Mouse (Mus musculus): ENCODE results near the gene Fads1. TPM values are rescaled to one million over a fixed set of nuclear protein-coding genes. Genes with fewer than 3 reads are reported as not detected.
A peak's percentile ranks its signal among the peaks of the same experiment; 100 is the strongest.

The Fads1 gene
- polyA plus RNA-seq, 1 experiment from 2014 or later: 148 TPM

- Histone ChIP-seq H3K27me3 (no peaks in the 10 kb centered on the region), H3K4me1 (peaks cover 36% of the 10 kb centered on the region), H3K27ac (peak overlapping the region; percentile 14; the same call in 1 of the 2 replicates), H3K36me3 (ENCODE audit: poor library complexity, severe bottlenecking) (peaks cover 23% of the 10 kb centered on the region), H3K4me3 (peak overlapping the region; percentile 93), H3K4me2 (peak overlapping the region; percentile 76), H3K9me3 (replicated peaks) (no peaks in the 10 kb centered on the region), H3K9ac (peak overlapping the region; percentile 40; the same call in 1 of the 2 replicates)
- 35% methylated on average over 7 of the region's 7 CpGs for WGBS
- ATAC-seq: no peak
Measured at GRCm38 (mm10) chr19:10182142-10182541, 546 bp upstream of the Fads1 start.

- peak overlapping the region; percentile 76 for H3K4me2 ChIP-seq
- H3K27ac ChIP-seq: peak overlapping the region; percentile 97
- no peaks in the 10 kb centered on the region for H3K9me3 ChIP-seq (replicated peaks)
- peak overlapping the region; percentile 93 for H3K4me3 ChIP-seq
- under 1% methylated on average over 35 of the region's 35 CpGs for WGBS
- peak; percentile 73 for ATAC-seq
- peaks cover 36% of the 10 kb centered on the region for H3K36me3 ChIP-seq (ENCODE audit: poor library complexity, severe bottlenecking)
- H3K27me3 ChIP-seq: no peaks in the 10 kb centered on the region
- H3K4me1 ChIP-seq: peaks cover 49% of the 10 kb centered on the region
- peak overlapping the region; percentile 96 for H3K9ac ChIP-seq
Measured at GRCm38 (mm10) chr19:10183299-10183983, 753 bp downstream of the Fads1 start.

- Histone ChIP-seq H3K9ac (peak overlapping the region; percentile 96), H3K4me2 (peak overlapping the region; percentile 76), H3K4me3 (peak overlapping the region; percentile 93), H3K9me3 (replicated peaks) (no peaks in the 10 kb centered on the region), H3K27ac (peak overlapping the region; percentile 97), H3K36me3 (ENCODE audit: poor library complexity, severe bottlenecking) (peaks cover 42% of the 10 kb centered on the region), H3K4me1 (peaks cover 53% of the 10 kb centered on the region), H3K27me3 (no peaks in the 10 kb centered on the region)
- ATAC-seq: 0 out of 2 replicates have a peak, but pooled peaks have one; percentile 16
- 2% methylated on average over 12 of the region's 12 CpGs for WGBS
Measured at GRCm38 (mm10) chr19:10184096-10184495, 1.4 kb downstream of the Fads1 start.

GRCm38 (mm10) chr19:10185876-10186275 is 3.2 kb downstream of the Fads1 start:
- Histone ChIP-seq H3K4me3 (no peak overlapping the region), H3K4me1 (peaks cover 53% of the 10 kb centered on the region), H3K27ac (0 out of 2 replicates have a peak overlapping the region, but pooled peaks have one; percentile 19), H3K4me2 (peak overlapping the region; percentile 17), H3K9me3 (replicated peaks) (no peaks in the 10 kb centered on the region), H3K36me3 (ENCODE audit: poor library complexity, severe bottlenecking) (peaks cover 60% of the 10 kb centered on the region), H3K9ac (peak overlapping the region; percentile 43; the same call in 1 of the 2 replicates), H3K27me3 (no peaks in the 10 kb centered on the region)
- WGBS: 94% methylated on average over 3 of the region's 3 CpGs
- no peak for ATAC-seq

- Histone ChIP-seq H3K9ac (0 out of 2 replicates have a peak overlapping the region, but pooled peaks have one; percentile 9), H3K27ac (peak overlapping the region; percentile 19; the same call in 1 of the 2 replicates), H3K36me3 (ENCODE audit: poor library complexity, severe bottlenecking) (peaks cover 67% of the 10 kb centered on the region), H3K9me3 (replicated peaks) (no peaks in the 10 kb centered on the region), H3K4me3 (no peak overlapping the region), H3K27me3 (no peaks in the 10 kb centered on the region), H3K4me1 (peaks cover 53% of the 10 kb centered on the region), H3K4me2 (no peak overlapping the region)
- no peak for ATAC-seq
- WGBS: 92% methylated on average over 8 of the region's 8 CpGs
Measured at GRCm38 (mm10) chr19:10186569-10186968, 3.9 kb downstream of the Fads1 start.

GRCm38 (mm10) chr19:10188281-10188811 is 5.7 kb downstream of the Fads1 start:
- H3K27ac ChIP-seq: peak overlapping the region; percentile 59
- no peaks in the 10 kb centered on the region for H3K27me3 ChIP-seq
- peak; percentile 54 for ATAC-seq
- peaks cover 84% of the 10 kb centered on the region for H3K36me3 ChIP-seq (ENCODE audit: poor library complexity, severe bottlenecking)
- H3K9ac ChIP-seq: no peak overlapping the region
- no peak overlapping the region for H3K4me3 ChIP-seq
- WGBS: 63% methylated on average over 10 of the region's 10 CpGs
- H3K9me3 ChIP-seq (replicated peaks): no peaks in the 10 kb centered on the region
- H3K4me2 ChIP-seq: no peak overlapping the region
- peaks cover 49% of the 10 kb centered on the region for H3K4me1 ChIP-seq

GRCm38 (mm10) chr19:10189022-10189421 is 6.3 kb downstream of the Fads1 start:
- Histone ChIP-seq H3K9me3 (replicated peaks) (no peaks in the 10 kb centered on the region), H3K4me2 (no peak overlapping the region), H3K4me3 (no peak overlapping the region), H3K36me3 (ENCODE audit: poor library complexity, severe bottlenecking) (peaks cover 90% of the 10 kb centered on the region), H3K27me3 (no peaks in the 10 kb centered on the region), H3K9ac (no peak overlapping the region), H3K4me1 (peaks cover 48% of the 10 kb centered on the region), H3K27ac (peak overlapping the region; percentile 59)
- no peak for ATAC-seq
- WGBS: 94% methylated on average over 6 of the region's 6 CpGs

GRCm38 (mm10) chr19:10189940-10190339 is 7.3 kb downstream of the Fads1 start:
- no peak overlapping the region for H3K4me3 ChIP-seq
- H3K4me1 ChIP-seq: peaks cover 39% of the 10 kb centered on the region
- H3K4me2 ChIP-seq: no peak overlapping the region
- no peaks in the 10 kb centered on the region for H3K9me3 ChIP-seq (replicated peaks)
- no peaks in the 10 kb centered on the region for H3K27me3 ChIP-seq
- H3K9ac ChIP-seq: no peak overlapping the region
- no peak overlapping the region for H3K27ac ChIP-seq
- WGBS: 92% methylated on average over 8 of the region's 8 CpGs
- H3K36me3 ChIP-seq (ENCODE audit: poor library complexity, severe bottlenecking): peaks cover 99% of the 10 kb centered on the region
- ATAC-seq: no peak

- Histone ChIP-seq H3K27me3 (no peaks in the 10 kb centered on the region), H3K27ac (no peak overlapping the region), H3K4me2 (no peak overlapping the region), H3K4me1 (peaks cover 30% of the 10 kb centered on the region), H3K36me3 (ENCODE audit: poor library complexity, severe bottlenecking) (peaks cover 99% of the 10 kb centered on the region), H3K4me3 (no peak overlapping the region), H3K9ac (no peak overlapping the region), H3K9me3 (replicated peaks) (no peaks in the 10 kb centered on the region)
- no peak; the same call in 1 of the 2 replicates for ATAC-seq
- 55% methylated on average over 2 of the region's 2 CpGs for WGBS
Measured at GRCm38 (mm10) chr19:10190796-10191195, 8.1 kb downstream of the Fads1 start.

GRCm38 (mm10) chr19:10191326-10191725 is 8.6 kb downstream of the Fads1 start:
- H3K4me2 ChIP-seq: no peak overlapping the region
- H3K4me3 ChIP-seq: no peak overlapping the region
- peaks cover 99% of the 10 kb centered on the region for H3K36me3 ChIP-seq (ENCODE audit: poor library complexity, severe bottlenecking)
- no peak overlapping the region for H3K9ac ChIP-seq
- H3K27ac ChIP-seq: no peak overlapping the region
- no peaks in the 10 kb centered on the region for H3K9me3 ChIP-seq (replicated peaks)
- H3K4me1 ChIP-seq: peaks cover 25% of the 10 kb centered on the region
- ATAC-seq: no peak
- no peaks in the 10 kb centered on the region for H3K27me3 ChIP-seq
- WGBS: 81% methylated on average over 7 of the region's 7 CpGs

GRCm38 (mm10) chr19:10194337-10194736 is 11.6 kb downstream of the Fads1 start:
- H3K9ac ChIP-seq: no peak overlapping the region
- H3K27me3 ChIP-seq: no peaks in the 10 kb centered on the region
- no peak overlapping the region for H3K4me2 ChIP-seq
- 0 out of 2 replicates have a peak overlapping the region, but pooled peaks have one; percentile 10 for H3K27ac ChIP-seq
- ATAC-seq: no peak
- no peak overlapping the region for H3K4me3 ChIP-seq
- peaks cover 82% of the 10 kb centered on the region for H3K36me3 ChIP-seq (ENCODE audit: poor library complexity, severe bottlenecking)
- 84% methylated on average over 11 of the region's 11 CpGs for WGBS
- no peaks in the 10 kb centered on the region for H3K4me1 ChIP-seq
- H3K9me3 ChIP-seq (replicated peaks): no peaks in the 10 kb centered on the region

- Histone ChIP-seq H3K9me3 (replicated peaks) (no peaks in the 10 kb centered on the region), H3K36me3 (ENCODE audit: poor library complexity, severe bottlenecking) (peaks cover 82% of the 10 kb centered on the region), H3K4me1 (no peaks in the 10 kb centered on the region), H3K27me3 (no peaks in the 10 kb centered on the region), H3K4me3 (no peak overlapping the region), H3K9ac (no peak overlapping the region), H3K27ac (no peak overlapping the region), H3K4me2 (no peak overlapping the region)
- no peak for ATAC-seq
- WGBS: 76% methylated on average over 5 of the region's 5 CpGs
Measured at GRCm38 (mm10) chr19:10195252-10195651, 12.6 kb downstream of the Fads1 start.
